Mouse (Mus musculus): ENCODE measurements around the gene Elp4.

Elp4 gene

GRCm38 (mm10) chr2:105668271-105669270 is 235.8 kb downstream of the Elp4 start, which contains the start of gene Pax6:
Gene Pax6, plus strand, starts transcription at chr2:105668900.
- peak; percentile 25 for DNase-seq

- DNase-seq, result peak; percentile 21
Observed at GRCm38 (mm10) chr2:105667626-105667950, 236.8 kb downstream of the Elp4 start.

GRCm38 (mm10) chr2:105666763-105667625 is 237.4 kb downstream of the Elp4 start:
- DNase-seq, result no peak

- no peak for DNase-seq
Observed at GRCm38 (mm10) chr2:105666331-105666730, 238.0 kb downstream of the Elp4 start.

- DNase-seq, result no peak
Observed at GRCm38 (mm10) chr2:105665491-105666250, 238.7 kb downstream of the Elp4 start.

- no peak for DNase-seq
Observed at GRCm38 (mm10) chr2:105664996-105665395, 239.4 kb downstream of the Elp4 start.

- no peak for DNase-seq
Observed at GRCm38 (mm10) chr2:105663101-105663511, 241.3 kb downstream of the Elp4 start.

- DNase-seq, result no peak
Observed at GRCm38 (mm10) chr2:105662606-105663005, 241.8 kb downstream of the Elp4 start.

- no peak for DNase-seq
Observed at GRCm38 (mm10) chr2:105662121-105662520, 242.2 kb downstream of the Elp4 start.

- DNase-seq, result no peak
Observed at GRCm38 (mm10) chr2:105661623-105662066, 242.7 kb downstream of the Elp4 start.

- no peak for DNase-seq
Observed at GRCm38 (mm10) chr2:105660874-105661622, 243.3 kb downstream of the Elp4 start.

- no peak for DNase-seq
Observed at GRCm38 (mm10) chr2:105659926-105660873, 244.2 kb downstream of the Elp4 start.

- no peak for DNase-seq
Observed at GRCm38 (mm10) chr2:105659350-105659749, 245.0 kb downstream of the Elp4 start.

GRCm38 (mm10) chr2:105656456-105656855 is 247.9 kb downstream of the Elp4 start:
- DNase-seq, result no peak
